Mouse (Mus musculus) intestine, embryonic 16.5 days (tissue): ENCODE measurements around the gene Cadps. TPM values are rescaled to one million over a fixed set of nuclear protein-coding genes. Genes with fewer than 3 reads are reported as not detected.

Experiments
- ATAC-seq: fragments of 200-750 bp; cut with Nextera tagmentation; 2 replicates; pipeline ENCODE4 v1.8.0; 2017; ENCODE audit warnings: moderate TSS enrichment, moderate library complexity
- H3K27ac ChIP-seq: fragments of 300-500 bp; sonication (generic); 2 replicates; pipeline ENCODE4 v1.5.1; 2014; ENCODE audit warnings: mild to moderate bottlenecking, low read length
- H3K27me3 ChIP-seq: fragments of 300-500 bp; sonication (generic); replicated peaks from 2 replicates; pipeline ENCODE4 v1.6.1; 2014; ENCODE audit warnings: low read length, control low read depth, mixed read lengths; ENCODE audit not compliant: control insufficient read depth, insufficient read depth
- H3K36me3 ChIP-seq: fragments of 300-500 bp; sonication (generic); 2 replicates; pipeline ENCODE4 v1.6.1; 2014; ENCODE audit warnings: low read length, control low read depth; ENCODE audit not compliant: control insufficient read depth, insufficient read depth
- H3K4me1 ChIP-seq: fragments of 300-500 bp; sonication (generic); 2 replicates; pipeline ENCODE4 v1.6.1; 2014; ENCODE audit warnings: low read length, control low read depth, mixed read lengths; ENCODE audit not compliant: control insufficient read depth, insufficient read depth
- H3K4me2 ChIP-seq: fragments of 300-500 bp; sonication (generic); 2 replicates; pipeline ENCODE4 v1.6.1; 2014; ENCODE audit warnings: low read depth, low read length, control low read depth
- H3K4me3 ChIP-seq: fragments of 300-500 bp; sonication (generic); 2 replicates; pipeline ENCODE4 v1.5.1; 2014; ENCODE audit warnings: mild to moderate bottlenecking, low read length
- H3K9ac ChIP-seq: fragments of 300-500 bp; sonication (generic); 2 replicates; pipeline ENCODE4 v1.6.1; 2014; ENCODE audit warnings: low read depth, low read length
- H3K9me3 ChIP-seq: fragments of 300-500 bp; sonication (generic); 2 replicates; pipeline ENCODE4 v1.6.1; 2016; ENCODE audit warnings: low read length, control low read depth; ENCODE audit not compliant: control insufficient read depth
- WGBS: fragments of 180-500 bp; shearing (Covaris S2); extraction: QIAGEN DNeasy Blood & Tissue Kit; methylation state at CpG from one replicate; pipeline ENCODE4 v1.1.7; 2014; 5-methylcytosine and 5-hydroxymethylcytosine counted together
- polyA plus RNA-seq: library from polyadenylated mRNA; unstranded; fragments of >200 nt; fragmentation: Nextera tagmentation; extraction: Ambion mirVana; gene quantifications from 2 replicates; pipeline ENCODE4 v1.2.1, GENCODE M21; 2015

The Cadps gene
- polyA plus RNA-seq, 1 experiment from 2014 or later: 2.6 TPM

DNA sequence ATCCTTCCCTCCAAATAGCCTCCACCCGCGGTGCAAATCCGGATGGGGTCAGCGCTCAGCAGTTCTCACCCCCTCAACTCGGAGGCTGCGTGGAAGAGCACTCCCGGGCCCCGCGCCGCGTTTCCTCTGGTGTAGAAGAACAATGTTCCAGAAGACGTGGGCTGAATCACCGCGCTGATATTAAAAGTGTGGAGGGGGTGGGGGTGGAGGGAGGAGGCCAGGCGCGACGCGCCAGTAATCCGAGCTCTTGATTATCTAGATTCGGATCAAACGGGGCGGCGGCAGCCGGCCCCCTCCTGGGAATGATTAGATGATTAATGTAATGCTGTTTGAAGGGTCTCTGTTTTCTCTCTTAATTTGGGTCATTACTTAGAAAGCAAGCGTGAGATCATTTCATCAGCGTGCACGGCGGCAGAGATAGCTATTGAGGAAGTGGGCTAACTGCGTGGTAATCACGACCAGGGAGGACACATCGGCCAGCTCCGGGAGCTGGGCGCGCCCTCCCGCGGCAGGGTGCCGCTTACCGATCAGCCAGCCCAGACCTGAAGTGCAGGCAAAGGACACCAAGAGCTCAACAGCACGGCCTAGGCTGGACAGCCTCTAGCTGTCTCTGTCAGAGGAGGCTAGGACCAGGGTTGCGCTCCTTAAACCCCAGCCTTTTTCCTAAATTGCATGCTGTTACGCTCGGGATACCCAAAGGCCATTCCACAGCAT, 481.6 kb downstream of the Cadps start:
- Histone ChIP-seq H3K27me3 (peaks cover 87% of the 10 kb centered on the region), H3K27ac (no peak overlapping the region), H3K9me3 (no peaks in the 10 kb centered on the region), H3K4me2 (0 out of 2 replicates have a peak overlapping the region, but pooled peaks have one; percentile 19), H3K4me3 (peak overlapping the region; percentile 11; the same call in 1 of the 2 replicates), H3K36me3 (no peaks in the 10 kb centered on the region), H3K9ac (no peak overlapping the region), H3K4me1 (peaks cover 3% of the 10 kb centered on the region; the same call in 1 of the 2 replicates)
- WGBS: under 1% methylated on average over 42 of the region's 42 CpGs
- ATAC-seq: peak; percentile 50; the same call in 1 of the 2 replicates

DNA sequence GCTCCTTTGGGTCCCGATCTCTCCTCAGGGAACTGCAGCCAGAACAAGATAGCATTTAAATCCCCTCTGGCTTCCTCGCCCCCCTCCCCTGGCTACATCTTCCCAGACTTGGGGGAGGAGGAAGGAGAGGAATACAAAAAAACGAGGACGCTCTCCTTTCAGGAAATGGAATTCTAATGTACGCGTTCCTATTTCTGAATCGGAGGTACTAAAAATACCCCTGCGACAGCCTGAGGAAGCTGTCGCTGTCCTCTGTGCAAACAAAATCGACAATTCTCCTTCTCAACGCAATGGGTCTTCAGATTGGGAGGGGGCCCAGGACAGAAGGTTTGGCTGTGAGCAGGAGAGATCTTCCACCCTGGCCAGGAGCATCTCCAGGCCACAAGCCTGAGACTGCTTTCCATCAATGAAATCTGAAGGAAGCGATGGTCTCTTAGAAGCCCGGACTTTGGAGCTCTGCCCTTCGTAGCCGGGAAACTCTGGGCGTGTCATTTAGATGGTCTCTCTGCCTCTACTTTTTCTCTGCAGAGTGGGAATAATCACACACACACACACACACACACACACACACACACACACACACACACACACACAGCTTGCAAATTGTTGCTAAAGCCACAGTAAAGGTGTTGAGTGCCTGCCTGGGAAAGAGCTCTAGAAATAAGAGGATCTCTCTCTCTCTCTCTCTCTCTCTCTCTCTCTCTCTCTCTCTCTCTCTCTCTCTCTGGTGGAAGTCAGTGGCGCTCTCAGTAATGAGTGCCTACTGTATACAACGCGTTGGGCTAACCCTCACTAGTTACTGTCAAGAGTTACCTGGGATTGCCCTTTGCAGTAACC, 482.4 kb downstream of the Cadps start:
- Histone ChIP-seq H3K36me3 (no peaks in the 10 kb centered on the region), H3K4me1 (peaks cover 3% of the 10 kb centered on the region; the same call in 1 of the 2 replicates), H3K9me3 (no peaks in the 10 kb centered on the region), H3K4me3 (peak overlapping the region; percentile 11; the same call in 1 of the 2 replicates), H3K4me2 (no peak overlapping the region), H3K9ac (no peak overlapping the region), H3K27ac (no peak overlapping the region), H3K27me3 (peaks cover 87% of the 10 kb centered on the region)
- no peak for ATAC-seq
- under 1% methylated on average over 19 of the region's 19 CpGs for WGBS

DNA sequence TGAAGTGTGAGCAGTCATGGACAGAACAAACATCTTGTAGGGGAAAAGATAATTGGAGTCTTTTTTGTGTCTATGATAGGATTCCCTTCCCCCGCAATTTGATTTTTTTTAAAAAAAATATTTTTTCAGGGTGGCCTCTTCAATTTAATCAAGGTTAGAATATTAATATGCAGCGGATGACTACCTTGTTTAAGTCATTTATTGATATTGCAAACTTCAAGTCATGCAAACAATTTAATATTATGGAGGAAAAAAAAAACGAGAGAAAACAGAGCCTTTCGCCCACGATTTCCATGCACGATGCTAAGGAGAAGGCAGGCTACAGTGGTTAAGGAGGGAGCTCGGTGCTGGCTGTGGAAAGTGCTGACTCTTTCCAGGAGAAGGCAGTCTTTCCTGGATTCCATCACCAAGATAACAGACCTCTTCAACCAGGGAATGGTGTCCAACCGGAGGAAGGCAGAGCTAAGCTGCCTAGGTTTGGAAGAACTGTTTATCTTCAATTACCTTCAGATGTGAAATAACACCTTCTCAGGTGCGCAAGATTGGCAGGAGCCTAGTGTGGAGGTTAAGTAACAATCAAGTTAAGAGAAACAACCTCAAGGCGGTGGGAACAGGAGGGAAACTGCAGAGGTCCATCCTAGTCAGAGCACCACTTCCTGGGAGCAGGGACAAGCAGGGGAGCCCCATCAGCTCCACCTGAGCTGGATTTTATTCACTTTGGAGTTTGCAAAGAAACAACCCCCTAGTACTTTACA, 483.9 kb downstream of the Cadps start:
- 3% methylated on average over 10 of the region's 10 CpGs for WGBS
- no peaks in the 10 kb centered on the region for H3K36me3 ChIP-seq
- no peak for ATAC-seq

DNA sequence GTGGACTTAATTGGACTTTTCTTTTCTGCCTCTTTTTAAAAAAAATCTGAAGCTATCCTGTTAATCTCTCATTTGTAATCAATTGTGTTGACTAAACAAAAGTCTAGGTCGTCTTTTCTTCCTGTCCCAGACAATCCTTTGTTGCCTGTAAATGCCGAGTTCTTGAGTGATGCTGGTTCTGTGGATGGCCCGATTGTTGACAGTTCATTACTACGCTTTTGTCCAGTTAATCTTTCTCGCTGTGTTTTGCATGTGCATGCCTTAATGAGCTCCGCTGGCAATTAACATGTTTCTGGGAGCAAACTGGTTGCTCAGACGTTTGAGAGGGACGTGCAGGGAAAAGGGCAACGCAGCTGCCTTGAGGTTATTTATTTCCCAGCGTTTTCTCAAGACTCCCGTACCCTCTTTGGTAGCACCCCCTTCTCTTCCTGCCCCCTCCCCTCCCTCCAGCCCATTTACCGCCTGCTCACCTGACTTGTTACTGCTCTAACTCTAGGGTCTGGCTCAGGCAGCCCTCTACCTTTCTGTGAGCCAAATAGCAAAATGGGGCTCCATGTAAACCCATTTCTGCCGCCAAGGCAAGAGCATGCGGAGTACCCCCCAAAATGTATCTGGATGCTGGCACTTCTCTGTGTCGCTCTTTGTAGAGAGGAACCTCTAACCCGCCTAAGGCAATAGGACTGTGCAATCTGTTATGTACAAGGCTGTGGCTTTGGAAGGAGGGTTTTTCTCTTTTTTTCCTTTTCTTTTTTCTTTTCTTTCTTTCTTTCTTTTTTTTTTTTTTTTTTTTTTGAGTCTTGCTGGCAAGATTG, 484.7 kb downstream of the Cadps start:
- Histone ChIP-seq H3K4me1 (0 out of 2 replicates have a peak, but pooled peaks cover 3% of the 10 kb centered on the region), H3K27me3 (peaks cover 72% of the 10 kb centered on the region), H3K9me3 (no peaks in the 10 kb centered on the region), H3K4me2 (no peak overlapping the region), H3K36me3 (no peaks in the 10 kb centered on the region), H3K9ac (no peak overlapping the region), H3K4me3 (no peak overlapping the region), H3K27ac (no peak overlapping the region)
- no peak for ATAC-seq
- 2% methylated on average over 16 of the region's 16 CpGs for WGBS

More for the DNA sequence above, 483.9 kb downstream of the Cadps start:
- H3K4me2 ChIP-seq: no peak overlapping the region
- H3K27ac ChIP-seq: no peak overlapping the region
- no peaks in the 10 kb centered on the region for H3K9me3 ChIP-seq
- 0 out of 2 replicates have a peak, but pooled peaks cover 3% of the 10 kb centered on the region for H3K4me1 ChIP-seq
- H3K9ac ChIP-seq: no peak overlapping the region
- H3K27me3 ChIP-seq: peaks cover 80% of the 10 kb centered on the region
- H3K4me3 ChIP-seq: no peak overlapping the region

DNA sequence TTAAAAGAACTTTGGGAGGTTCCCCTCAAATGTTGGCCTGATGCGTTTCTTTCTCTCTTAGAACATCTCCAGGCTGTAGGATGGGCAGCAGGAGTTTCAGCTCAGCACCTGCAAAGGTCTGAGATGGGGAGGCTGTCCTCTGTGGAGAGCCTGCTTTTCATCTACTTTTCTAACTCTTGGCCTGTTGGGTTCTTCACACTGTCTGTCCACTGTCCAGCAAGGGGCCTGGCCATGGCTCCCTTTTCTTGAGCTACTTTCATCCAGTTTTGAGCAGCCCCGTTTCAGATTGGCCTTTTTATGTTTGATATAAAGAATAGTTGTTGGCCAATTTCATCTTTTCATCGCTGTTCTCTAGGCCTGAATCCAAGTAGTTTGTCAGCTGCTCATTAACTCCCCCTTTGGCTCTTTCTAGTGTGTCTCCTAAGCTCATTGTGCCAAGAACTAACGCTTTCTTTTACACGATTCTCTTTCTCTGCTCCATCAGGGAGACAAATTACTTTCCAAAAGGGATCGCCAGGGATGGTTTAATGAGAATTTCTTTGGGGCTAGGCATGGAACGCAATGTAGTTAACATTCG, 485.4 kb downstream of the Cadps start:
- 8% methylated on average over 8 of the region's 8 CpGs for WGBS
- no peak overlapping the region for H3K4me3 ChIP-seq
- H3K9me3 ChIP-seq: no peaks in the 10 kb centered on the region
- H3K36me3 ChIP-seq: no peaks in the 10 kb centered on the region
- H3K4me2 ChIP-seq: no peak overlapping the region
- H3K27ac ChIP-seq: no peak overlapping the region
- peaks cover 65% of the 10 kb centered on the region for H3K27me3 ChIP-seq
- ATAC-seq: no peak
- H3K9ac ChIP-seq: no peak overlapping the region
- 0 out of 2 replicates have a peak, but pooled peaks cover 3% of the 10 kb centered on the region for H3K4me1 ChIP-seq

DNA sequence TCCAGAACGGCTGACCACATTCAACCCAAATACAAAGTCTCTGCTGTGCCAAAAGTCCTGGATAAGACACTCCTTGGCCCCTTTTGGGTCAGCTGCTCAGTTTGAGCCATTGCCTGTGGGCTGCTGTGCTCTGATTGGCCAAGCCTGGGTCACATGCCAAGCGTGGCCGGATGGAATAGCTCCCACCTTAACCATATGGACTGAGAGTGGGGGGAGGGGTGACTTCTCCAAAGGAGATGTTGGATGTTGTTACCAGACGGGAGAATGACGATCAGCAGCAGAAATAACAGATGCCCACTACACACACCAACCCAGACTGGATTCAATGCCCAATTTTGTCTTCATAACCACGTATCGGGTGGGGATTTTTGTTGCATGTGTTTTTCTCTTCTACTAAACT, 488.0 kb downstream of the Cadps start:
- no peak overlapping the region for H3K4me3 ChIP-seq
- no peaks in the 10 kb centered on the region for H3K9me3 ChIP-seq
- H3K27ac ChIP-seq: no peak overlapping the region
- H3K4me2 ChIP-seq: no peak overlapping the region
- WGBS: 43% methylated on average over 7 of the region's 7 CpGs
- H3K27me3 ChIP-seq: peaks cover 41% of the 10 kb centered on the region
- ATAC-seq: no peak
- no peak overlapping the region for H3K9ac ChIP-seq
- H3K36me3 ChIP-seq: no peaks in the 10 kb centered on the region
- no peaks in the 10 kb centered on the region for H3K4me1 ChIP-seq

DNA sequence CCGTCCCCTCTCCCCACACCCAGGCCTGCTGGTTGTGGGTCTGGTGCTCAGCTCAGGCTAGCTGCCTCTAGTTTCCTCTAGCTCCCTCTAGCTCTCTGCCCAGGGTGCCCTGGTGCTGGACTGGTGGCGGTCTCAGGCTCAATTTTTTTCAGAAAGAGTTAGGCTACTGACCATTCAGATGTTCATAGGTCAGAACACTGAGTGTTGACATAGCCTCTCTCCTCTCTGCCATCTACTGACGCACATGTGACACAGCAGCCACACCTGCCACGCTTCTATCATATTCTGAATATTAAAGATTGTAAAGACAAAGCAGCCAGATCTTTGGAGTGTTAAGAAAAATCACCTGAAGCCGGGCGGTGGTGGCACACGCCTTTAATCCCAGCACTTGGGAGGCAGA, 489.3 kb downstream of the Cadps start:
- Histone ChIP-seq H3K27me3 (peaks cover 31% of the 10 kb centered on the region), H3K9me3 (no peaks in the 10 kb centered on the region)
- no peak for ATAC-seq

More for the DNA sequence above, 489.3 kb downstream of the Cadps start:
- no peaks in the 10 kb centered on the region for H3K36me3 ChIP-seq
- no peaks in the 10 kb centered on the region for H3K4me1 ChIP-seq
- H3K27ac ChIP-seq: no peak overlapping the region
- no peak overlapping the region for H3K4me3 ChIP-seq
- H3K9ac ChIP-seq: no peak overlapping the region
- H3K4me2 ChIP-seq: no peak overlapping the region
- WGBS: 72% methylated on average over 7 of the region's 7 CpGs
